ENCODE assay signal across 9 mouse cellular contexts in the genomic region with DNA sequence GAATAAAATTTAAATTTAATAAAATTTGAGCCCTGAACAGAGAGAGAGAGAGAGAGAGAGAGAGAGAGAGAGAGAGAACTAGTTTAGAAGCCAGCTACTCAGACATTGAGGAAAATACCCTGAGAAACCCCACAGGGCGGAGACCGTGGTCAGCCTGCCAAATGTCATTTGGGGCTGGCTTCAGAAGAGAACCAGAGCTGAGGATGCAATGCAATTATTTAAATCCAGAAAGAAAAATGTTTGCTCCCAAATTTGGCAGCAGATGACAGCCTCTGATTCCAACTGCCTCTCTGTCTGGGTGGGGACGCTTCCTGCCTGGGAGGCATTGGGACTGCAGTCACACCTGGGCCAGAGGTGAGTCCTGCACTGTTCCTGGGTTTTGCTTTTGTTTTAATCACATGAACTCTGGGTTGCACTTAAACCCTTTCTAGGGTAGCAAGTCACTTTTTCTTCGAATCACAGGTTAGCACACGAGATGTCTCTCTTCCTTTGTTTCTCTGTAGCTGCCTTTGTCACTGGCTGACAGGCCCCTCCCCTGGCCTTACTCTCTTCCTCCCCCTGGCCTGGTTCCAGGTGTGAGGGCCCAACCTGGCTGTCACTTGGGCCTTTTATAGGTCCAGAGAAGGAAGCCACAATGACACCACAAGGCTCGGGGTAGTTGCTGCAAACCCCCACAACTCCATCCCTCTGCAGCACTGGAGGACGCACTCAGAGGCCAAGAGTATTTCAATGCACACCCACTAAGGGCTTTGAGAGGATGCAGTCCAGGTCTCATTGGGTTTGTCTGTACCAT. TPM values are rescaled to one million over a fixed set of nuclear protein-coding genes. Genes with fewer than 3 reads are reported as not detected.
DNase-seq lines count a peak whose midpoint lies in the region; ATAC-seq lines count a peak whose summit lies in the region.
"Had no signal": no experiment of that assay in that cellular context is flagged by ENCODE, and none has a peak within 500 bp of the region (broad histone marks: within the 10 kb centered on the region; RNA-seq: fewer than 3 reads in every experiment).

No protein-coding gene starts in this region.

- H3K4me1 ChIP-seq in limb, embryonic 15.5 days: peaks cover 67% of the 10 kb centered on the region

- H3K27me3 ChIP-seq in limb, embryonic 15.5 days: no peaks in the 10 kb centered on the region

- WGBS in limb, embryonic 15.5 days: 34% methylated on average over 7 of the region's 7 CpGs

- ATAC-seq in limb, embryonic 15.5 days (ENCODE audit: insufficient number of reproducible peaks, low FRiP score, low TSS enrichment, low read depth): no peak
- no peak for ATAC-seq in CD4-positive, CD25-positive, alpha-beta regulatory T cell, adult 4 months

- H3K9me3 ChIP-seq in limb, embryonic 15.5 days: no peaks in the 10 kb centered on the region

- no peak overlapping the region for H3K9ac ChIP-seq in limb, embryonic 15.5 days

- no peak overlapping the region; the same call in 1 of the 2 replicates for H3K4me2 ChIP-seq in limb, embryonic 15.5 days

- H3K4me3 ChIP-seq in limb, embryonic 15.5 days: no peak overlapping the region

- peak overlapping the region; percentile 83 for H3K27ac ChIP-seq in limb, embryonic 15.5 days
- H3K27ac ChIP-seq: kidney, postnatal 0 days had no signal

- peak; percentile 44 for DNase-seq in adrenal gland, postnatal 10 days
- no peak for DNase-seq in adrenal gland, adult 18-20 months (ENCODE audit: low spot score in 2 of 2)
- peak; percentile 48 to 62 for DNase-seq in kidney, postnatal 25 days
- DNase-seq in kidney, adult 8-10 months: no peak
- DNase-seq in cerebellum, postnatal 25 days: peak; percentile 53 to 70
- no peak for DNase-seq in embryo, embryonic 10.5 days (ENCODE audit: low spot score)

- no peaks in the 10 kb centered on the region for H3K36me3 ChIP-seq in limb, embryonic 15.5 days

RNA-seq across cellular contexts. Expression of a gene that starts 33.1 kb away (rescaled TPM):
- total RNA-seq in adrenal gland, postnatal 10 days (2021): 10 to 100 TPM; 19.6 to 35.2 TPM
- total RNA-seq in adrenal gland, adult 18-20 months (2021): 10 to 100 TPM; 13.2 to 27.1 TPM
- polyA plus RNA-seq in limb, embryonic 15.5 days (2015; fragmentation: Nextera tagmentation; extraction: Ambion mirVana): 14.3 and 14.5 TPM in 2 replicates
- not detected for polyA plus RNA-seq in CD4-positive, CD25-positive, alpha-beta regulatory T cell, adult 4 months (2017; shearing (Covaris generic))

Comparison
In these comparisons a context has a peak if more than half of its experiments do, and no peak if none do; other contexts are left out.
1. DNase-seq: peak in adrenal gland, postnatal 10 days (single experiment), kidney, postnatal 25 days (2 of 2) and cerebellum, postnatal 25 days (2 of 2); none in adrenal gland, adult 18-20 months (0 of 2), kidney, adult 8-10 months (0 of 2) and embryo, embryonic 10.5 days (single experiment).